Mouse (Mus musculus): ENCODE results near the gene Tpi1.

DNA sequence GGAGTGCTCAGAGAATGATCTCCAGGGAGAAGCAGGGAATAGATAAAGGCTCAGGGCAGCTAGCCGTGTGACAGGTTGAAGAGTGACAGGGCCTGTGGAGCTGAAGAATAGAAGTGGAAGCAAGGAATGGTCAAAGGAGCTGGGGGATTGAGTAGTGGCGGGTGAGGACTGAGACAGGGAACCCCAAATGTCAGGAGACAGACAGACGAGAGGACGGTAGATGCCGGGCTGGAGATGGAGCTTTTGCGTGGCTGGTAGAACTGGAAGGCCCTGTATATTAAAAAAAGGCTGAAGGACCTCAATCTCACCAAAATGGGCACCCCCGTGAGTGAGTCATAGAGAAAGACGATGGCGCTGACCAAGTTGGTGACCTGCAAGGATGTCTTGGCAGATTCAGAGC, 46.4 kb upstream of the Tpi1 start:
- TF ChIP-seq TAL1 (IDR thresholded peaks at IDR 0.05; ENCODE audit: low read length) = no peak
- no peak for TF ChIP-seq GATA1 (IDR thresholded peaks at IDR 0.05; ENCODE audit: low read length)

All from erythroblast, embryonic 14.5 days (primary cell).